Mouse (Mus musculus): ENCODE measurements around the gene Zfp658.

Gene Zfp658

GRCm38 (mm10) chr7:43580526-43580925 lies 18.5 kb downstream of the Zfp658 start:
- no peak for DNase-seq (ENCODE audit: low spot score in 2 of 2)

GRCm38 (mm10) chr7:43584790-43585189 lies 22.7 kb downstream of the Zfp658 start:
- DNase-seq (ENCODE audit: low spot score in 2 of 2): no peak

GRCm38 (mm10) chr7:43601884-43602283 lies 39.8 kb downstream of the Zfp658 start:
- no peak for DNase-seq (ENCODE audit: low spot score in 2 of 2)

- no peak for DNase-seq (ENCODE audit: low spot score in 2 of 2)
Measured at GRCm38 (mm10) chr7:43606896-43607742, 45.1 kb downstream of the Zfp658 start, which contains the start of gene Zfp819. Gene Zfp819, plus strand, starts transcription at chr7:43607169.

- DNase-seq (ENCODE audit: low spot score in 2 of 2): no peak
Measured at GRCm38 (mm10) chr7:43607743-43608287, 45.8 kb downstream of the Zfp658 start.

GRCm38 (mm10) chr7:43608316-43608824 lies 46.3 kb downstream of the Zfp658 start:
- DNase-seq (ENCODE audit: low spot score in 2 of 2): no peak

- DNase-seq (ENCODE audit: low spot score in 2 of 2): no peak
Measured at GRCm38 (mm10) chr7:43613816-43614551, 51.9 kb downstream of the Zfp658 start.

GRCm38 (mm10) chr7:43622927-43623326 lies 60.9 kb downstream of the Zfp658 start:
- DNase-seq (ENCODE audit: low spot score in 2 of 2): no peak

- no peak for DNase-seq (ENCODE audit: low spot score in 2 of 2)
Measured at GRCm38 (mm10) chr7:43623819-43624218, 61.8 kb downstream of the Zfp658 start.
